Mouse (Mus musculus): Measurements from ENCODE around the gene Setd7.

Setd7 gene

GRCm38 (mm10) chr3:51517878-51518762 lies 42.6 kb downstream of the Setd7 start:
- DNase-seq (ENCODE audit: low read depth, low spot score), result no peak

- no peak for DNase-seq (ENCODE audit: low read depth, low spot score)
Observed at GRCm38 (mm10) chr3:51517467-51517866, 43.2 kb downstream of the Setd7 start.

GRCm38 (mm10) chr3:51511983-51512382 lies 48.7 kb downstream of the Setd7 start:
- no peak for DNase-seq (ENCODE audit: low read depth, low spot score)

GRCm38 (mm10) chr3:51510903-51511302 lies 49.8 kb downstream of the Setd7 start:
- DNase-seq (ENCODE audit: low read depth, low spot score), result peak; percentile 45

GRCm38 (mm10) chr3:51505465-51505864 lies 55.2 kb downstream of the Setd7 start:
- no peak for DNase-seq (ENCODE audit: low read depth, low spot score)

GRCm38 (mm10) chr3:51504385-51504952 lies 56.2 kb downstream of the Setd7 start:
- DNase-seq (ENCODE audit: low read depth, low spot score), result no peak

- DNase-seq (ENCODE audit: low read depth, low spot score), result no peak
Observed at GRCm38 (mm10) chr3:51499876-51500275, 60.8 kb downstream of the Setd7 start.

- no peak for DNase-seq (ENCODE audit: low read depth, low spot score)
Observed at GRCm38 (mm10) chr3:51498659-51499058, 62.0 kb downstream of the Setd7 start.

GRCm38 (mm10) chr3:51497978-51498377 lies 62.7 kb downstream of the Setd7 start:
- DNase-seq (ENCODE audit: low read depth, low spot score), result no peak

GRCm38 (mm10) chr3:51495646-51496045 lies 65.0 kb downstream of the Setd7 start:
- no peak for DNase-seq (ENCODE audit: low read depth, low spot score)

GRCm38 (mm10) chr3:51494466-51494865 lies 66.2 kb downstream of the Setd7 start:
- no peak for DNase-seq (ENCODE audit: low read depth, low spot score)

GRCm38 (mm10) chr3:51493272-51493838 lies 67.3 kb downstream of the Setd7 start:
- DNase-seq (ENCODE audit: low read depth, low spot score), result no peak

GRCm38 (mm10) chr3:51490088-51490753 lies 70.5 kb downstream of the Setd7 start:
- no peak for DNase-seq (ENCODE audit: low read depth, low spot score)

GRCm38 (mm10) chr3:51486491-51487195 lies 74.0 kb downstream of the Setd7 start:
- peak; percentile 51 for DNase-seq (ENCODE audit: low read depth, low spot score)

- DNase-seq (ENCODE audit: low read depth, low spot score), result no peak
Observed at GRCm38 (mm10) chr3:51485347-51485746, 75.3 kb downstream of the Setd7 start.

- DNase-seq (ENCODE audit: low read depth, low spot score), result no peak
Observed at GRCm38 (mm10) chr3:51484370-51484769, 76.3 kb downstream of the Setd7 start.

- DNase-seq (ENCODE audit: low read depth, low spot score), result peak; percentile 91
Observed at GRCm38 (mm10) chr3:51483741-51484359, 76.8 kb downstream of the Setd7 start, which contains the start of gene Rab33b. Gene Rab33b (plus strand): TSS chr3:51483920.

- no peak for DNase-seq (ENCODE audit: low read depth, low spot score)
Observed at GRCm38 (mm10) chr3:51482781-51483180, 77.9 kb downstream of the Setd7 start.

GRCm38 (mm10) chr3:51481881-51482280 lies 78.8 kb downstream of the Setd7 start:
- DNase-seq (ENCODE audit: low read depth, low spot score), result no peak

GRCm38 (mm10) chr3:51481059-51481458 lies 79.6 kb downstream of the Setd7 start:
- DNase-seq (ENCODE audit: low read depth, low spot score), result peak; percentile 39

- no peak for DNase-seq (ENCODE audit: low read depth, low spot score)
Observed at GRCm38 (mm10) chr3:51479893-51480292, 80.8 kb downstream of the Setd7 start.

All from retina, postnatal 7 days (tissue).